Mouse (Mus musculus) midbrain, postnatal 0 days (tissue): ENCODE data around the gene Kpna7. TPM values are rescaled to one million over a fixed set of nuclear protein-coding genes. Genes with fewer than 3 reads are reported as not detected.

Experiments used
- ATAC-seq: fragments of 200-750 bp; cut with Nextera tagmentation; 2 replicates; pipeline ENCODE4 v1.8.0; 2017; ENCODE audit warnings: moderate number of reproducible peaks, mild to moderate bottlenecking, moderate TSS enrichment, moderate library complexity; ENCODE audit not compliant: low FRiP score
- DNase-seq: peaks from one replicate; pipeline ENCODE4 v3.0.0-alpha.2; 2015; ENCODE audit warnings: low spot score
- H3K27ac ChIP-seq: fragments of 300-500 bp; sonication (generic); 2 replicates; pipeline ENCODE4 v1.5.1; 2014; ENCODE audit warnings: low read depth, mild to moderate bottlenecking, low read length, mixed read lengths
- H3K27me3 ChIP-seq: fragments of 300-500 bp; sonication (generic); 2 replicates; pipeline ENCODE4 v1.6.1; 2014; ENCODE audit warnings: low read length, control low read depth, mixed read lengths; ENCODE audit not compliant: insufficient read depth
- H3K36me3 ChIP-seq: fragments of 300-500 bp; sonication (generic); 2 replicates; pipeline ENCODE4 v1.6.1; 2014; ENCODE audit warnings: low read length, control low read depth, mixed read lengths; ENCODE audit not compliant: insufficient read depth
- H3K4me1 ChIP-seq: fragments of 300-500 bp; sonication (generic); 2 replicates; pipeline ENCODE4 v1.6.1; 2014; ENCODE audit warnings: mild to moderate bottlenecking, control low read depth, antibody characterized with exemption, low read length, mixed read lengths; ENCODE audit not compliant: insufficient read depth
- H3K4me2 ChIP-seq: fragments of 300-500 bp; sonication (generic); 2 replicates; pipeline ENCODE4 v1.6.1; 2014; ENCODE audit warnings: low read depth, mild to moderate bottlenecking, low read length, mixed read lengths; ENCODE audit not compliant: poor library complexity, severe bottlenecking
- H3K4me3 ChIP-seq: fragments of 300-500 bp; sonication (generic); 2 replicates; pipeline ENCODE4 v1.5.1; 2014; ENCODE audit warnings: low read depth, mild to moderate bottlenecking, low read length, moderate library complexity
- H3K9ac ChIP-seq: fragments of 300-500 bp; sonication (generic); replicated peaks from 2 replicates; pipeline ENCODE4 v1.6.1; 2014; ENCODE audit warnings: mild to moderate bottlenecking, low read length, moderate library complexity, mixed read lengths; ENCODE audit not compliant: poor library complexity, severe bottlenecking
- H3K9me3 ChIP-seq: fragments of 300-500 bp; sonication (generic); 2 replicates; pipeline ENCODE4 v1.6.1; 2016; ENCODE audit warnings: low read length, control low read depth
- CTCF ChIP-seq: IDR thresholded peaks from 2 replicates; pipeline ENCODE4 v1.5.1; 2016; ENCODE audit warnings: antibody characterized with exemption, mild to moderate bottlenecking
- WGBS: fragments of 180-500 bp; shearing (Covaris S2); extraction: QIAGEN DNeasy Blood & Tissue Kit; methylation state at CpG from one replicate; pipeline ENCODE4 v1.1.7; 2014; 5-methylcytosine and 5-hydroxymethylcytosine counted together
- polyA plus RNA-seq: library from polyadenylated mRNA; unstranded; fragments of >200 nt; fragmentation: Nextera tagmentation; extraction: Ambion mirVana; gene quantifications from 2 replicates; pipeline ENCODE4 v1.2.1, GENCODE M21; 2015
- total RNA-seq: library from RNA; depleted of rRNA; stranded (reverse); fragments of >200 nt; gene quantifications from 2 replicates; pipeline ENCODE4 v1.2.3, GENCODE M21; 2014

Kpna7 gene
- total and polyA plus RNA-seq, 2 experiments from 2014 or later = not detected

DNA sequence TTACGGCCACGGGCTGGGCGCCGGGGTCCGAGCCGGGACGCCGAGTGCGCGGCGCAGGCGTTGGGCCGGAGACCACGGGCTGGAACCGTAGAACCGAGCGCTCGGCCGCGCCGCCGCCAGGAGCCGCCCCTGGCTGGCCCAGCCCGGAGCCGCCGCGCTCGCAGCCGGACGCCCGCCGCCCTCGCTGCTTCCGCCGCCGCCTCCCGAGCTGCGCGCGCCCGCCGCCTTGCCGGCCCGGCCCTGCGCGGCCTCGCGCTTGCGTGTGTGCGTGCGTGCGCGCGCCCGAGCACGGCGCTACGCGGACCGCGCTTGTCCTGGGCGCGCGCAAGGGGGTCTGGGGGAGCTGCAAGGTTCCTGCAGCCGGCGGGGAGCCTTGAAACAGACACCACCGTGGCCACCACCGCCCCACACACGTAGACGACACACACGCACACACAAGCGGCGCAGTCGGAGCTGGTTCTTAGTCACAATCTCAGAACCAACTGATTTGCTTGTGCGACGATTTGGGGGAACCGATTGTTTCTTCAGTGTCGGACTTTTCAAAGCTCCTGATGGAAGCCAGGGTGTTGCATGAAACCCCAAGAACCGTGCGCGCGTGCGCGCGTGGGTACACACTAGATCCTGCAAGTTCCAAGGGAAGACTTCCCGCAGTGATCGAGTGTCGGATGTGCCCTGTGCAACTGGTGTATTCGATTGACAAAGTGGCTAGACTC, 118.0 kb downstream of the Kpna7 start, which contains the start of gene Smurf1:
Gene Smurf1, minus strand, starts transcription at position 209 of the 713 bp plus-strand sequence.
- Histone ChIP-seq H3K9me3 (no peaks in the 10 kb centered on the region), H3K4me1 (peaks cover 20% of the 10 kb centered on the region), H3K36me3 (no peaks in the 10 kb centered on the region), H3K27me3 (no peaks in the 10 kb centered on the region), H3K27ac (peak within 1 kb of the TSS; percentile 86), H3K4me2 (peak within 1 kb of the TSS; percentile 67), H3K9ac (peak within 1 kb of the TSS; percentile 98), H3K4me3 (peak within 1 kb of the TSS; percentile 94)
- ATAC-seq (peak; percentile 70), DNase-seq (peak; percentile 95)
- no peak for TF ChIP-seq CTCF
- WGBS = under 1% methylated on average over 76 of the region's 89 CpGs

GRCm38 (mm10) chr5:144964872-144965638, 118.8 kb downstream of the Kpna7 start:
- Histone ChIP-seq H3K9me3 (no peaks in the 10 kb centered on the region), H3K36me3 (no peaks in the 10 kb centered on the region), H3K4me2 (peak overlapping the region; percentile 67), H3K27ac (peak overlapping the region; percentile 86), H3K9ac (peak overlapping the region; percentile 98), H3K4me3 (peak overlapping the region; percentile 94), H3K27me3 (no peaks in the 10 kb centered on the region), H3K4me1 (peaks cover 20% of the 10 kb centered on the region)
- WGBS = 5% methylated on average over 19 of the region's 56 CpGs
- no peak for TF ChIP-seq CTCF
- DNase-seq = peak; percentile 87
- peak; percentile 78 for ATAC-seq

- ATAC-seq (peak; percentile 53), DNase-seq (no peak)
- Histone ChIP-seq H3K4me2 (peak overlapping the region; percentile 67), H3K4me3 (peak overlapping the region; percentile 94), H3K9ac (peak overlapping the region; percentile 98; the same call in 1 of the 2 replicates), H3K9me3 (no peaks in the 10 kb centered on the region), H3K27ac (peak overlapping the region; percentile 86; the same call in 1 of the 2 replicates), H3K36me3 (no peaks in the 10 kb centered on the region), H3K27me3 (no peaks in the 10 kb centered on the region), H3K4me1 (peaks cover 20% of the 10 kb centered on the region)
- WGBS = 30% methylated on average over 8 of the region's 8 CpGs
- TF ChIP-seq CTCF = no peak
These were observed 119.4 kb downstream of the Kpna7 start for GRCm38 (mm10) chr5:144964465-144964864.

- Histone ChIP-seq H3K27ac (peak overlapping the region; percentile 47; the same call in 1 of the 2 replicates), H3K4me2 (peak overlapping the region; percentile 67), H3K27me3 (no peaks in the 10 kb centered on the region), H3K4me1 (peaks cover 20% of the 10 kb centered on the region), H3K9me3 (no peaks in the 10 kb centered on the region), H3K36me3 (0 out of 2 replicates have a peak, but pooled peaks cover 3% of the 10 kb centered on the region), H3K9ac (0 out of 2 replicates have a peak overlapping the region, but pooled peaks have one; percentile 4), H3K4me3 (peak overlapping the region; percentile 94)
- TF ChIP-seq CTCF = no peak
- ATAC-seq (no peak), DNase-seq (peak; percentile 53)
- WGBS = 4% methylated on average over 13 of the region's 13 CpGs
These were observed 120.0 kb downstream of the Kpna7 start for GRCm38 (mm10) chr5:144963817-144964261.

- H3K4me1 ChIP-seq = peaks cover 20% of the 10 kb centered on the region
- 0 out of 2 replicates have a peak, but pooled peaks cover 3% of the 10 kb centered on the region for H3K36me3 ChIP-seq
- peak overlapping the region; percentile 67 for H3K4me2 ChIP-seq
- no peaks in the 10 kb centered on the region for H3K9me3 ChIP-seq
- ATAC-seq (no peak), DNase-seq (no peak)
- WGBS = 32% methylated on average over 3 of the region's 3 CpGs
- H3K4me3 ChIP-seq = peak overlapping the region; percentile 94
- no peak for TF ChIP-seq CTCF
- H3K9ac ChIP-seq = 0 out of 2 replicates have a peak overlapping the region, but pooled peaks have one; percentile 4
- H3K27me3 ChIP-seq = no peaks in the 10 kb centered on the region
- peak overlapping the region; percentile 47; the same call in 1 of the 2 replicates for H3K27ac ChIP-seq
These were observed 120.4 kb downstream of the Kpna7 start for GRCm38 (mm10) chr5:144963401-144963800.
